Mouse (Mus musculus): Measurements from ENCODE around the gene Fam20c. TPM values are rescaled to one million over a fixed set of nuclear protein-coding genes. Genes with fewer than 3 reads are reported as not detected.

The Fam20c gene
- polyA plus RNA-seq (2015; fragmentation: Nextera tagmentation; extraction: Ambion mirVana) = 11.8 and 11.9 TPM in 2 replicates

- H3K9ac ChIP-seq = peak within 1 kb of the TSS; percentile 58
- ATAC-seq (ENCODE audit: insufficient read depth, low FRiP score, low read depth) = peak; percentile 88
- H3K36me3 ChIP-seq = no peaks in the 10 kb centered on the region
- H3K4me3 ChIP-seq (replicated peaks) = peak within 1 kb of the TSS; percentile 70
- under 1% methylated on average over 82 of the region's 98 CpGs for WGBS
- H3K9me3 ChIP-seq = no peaks in the 10 kb centered on the region
- H3K4me2 ChIP-seq = peak within 1 kb of the TSS; percentile 95
- peaks cover 10% of the 10 kb centered on the region; the same call in 1 of the 2 replicates for H3K27me3 ChIP-seq (replicated peaks)
- peak within 1 kb of the TSS; percentile 94 for H3K27ac ChIP-seq
- peaks cover 28% of the 10 kb centered on the region for H3K4me1 ChIP-seq
Measured at GRCm38 (mm10) chr5:138754303-138755120, at the start of gene Fam20c. Gene Fam20c (plus strand): TSS chr5:138754514.

GRCm38 (mm10) chr5:138707367-138707766 is 46.9 kb upstream of the Fam20c start:
- Histone ChIP-seq H3K36me3 (no peaks in the 10 kb centered on the region), H3K27ac (no peak overlapping the region), H3K9me3 (no peaks in the 10 kb centered on the region), H3K9ac (no peak overlapping the region), H3K4me1 (no peaks in the 10 kb centered on the region), H3K4me3 (replicated peaks) (no peak overlapping the region), H3K4me2 (no peak overlapping the region), H3K27me3 (replicated peaks) (no peaks in the 10 kb centered on the region)
- ATAC-seq (ENCODE audit: insufficient read depth, low FRiP score, low read depth) = no peak

- Histone ChIP-seq H3K4me2 (no peak overlapping the region), H3K27me3 (replicated peaks) (no peaks in the 10 kb centered on the region)
- ATAC-seq (ENCODE audit: insufficient read depth, low FRiP score, low read depth) = no peak
Measured at GRCm38 (mm10) chr5:138708591-138708990, 45.7 kb upstream of the Fam20c start.

GRCm38 (mm10) chr5:138715561-138716095 is 38.7 kb upstream of the Fam20c start:
- no peak overlapping the region for H3K27ac ChIP-seq
- no peaks in the 10 kb centered on the region for H3K9me3 ChIP-seq
- WGBS = 22% methylated on average over 14 of the region's 14 CpGs
- no peak overlapping the region for H3K9ac ChIP-seq
- H3K4me3 ChIP-seq (replicated peaks) = no peak overlapping the region
- no peaks in the 10 kb centered on the region for H3K27me3 ChIP-seq (replicated peaks)
- H3K4me1 ChIP-seq = no peaks in the 10 kb centered on the region
- no peak for ATAC-seq (ENCODE audit: insufficient read depth, low FRiP score, low read depth)
- no peaks in the 10 kb centered on the region for H3K36me3 ChIP-seq
- H3K4me2 ChIP-seq = no peak overlapping the region

More at GRCm38 (mm10) chr5:138708591-138708990, 45.7 kb upstream of the Fam20c start:
- H3K36me3 ChIP-seq = no peaks in the 10 kb centered on the region
- no peak overlapping the region for H3K9ac ChIP-seq
- H3K27ac ChIP-seq = no peak overlapping the region
- no peaks in the 10 kb centered on the region for H3K4me1 ChIP-seq
- no peaks in the 10 kb centered on the region for H3K9me3 ChIP-seq
- H3K4me3 ChIP-seq (replicated peaks) = no peak overlapping the region

- WGBS = 39% methylated on average over 13 of the region's 13 CpGs
- no peaks in the 10 kb centered on the region for H3K4me1 ChIP-seq
- ATAC-seq (ENCODE audit: insufficient read depth, low FRiP score, low read depth) = no peak; the same call in 1 of the 2 replicates
Measured at GRCm38 (mm10) chr5:138720329-138721190, 33.8 kb upstream of the Fam20c start.

GRCm38 (mm10) chr5:138724417-138724816 is 29.9 kb upstream of the Fam20c start:
- no peaks in the 10 kb centered on the region for H3K27me3 ChIP-seq (replicated peaks)
- no peaks in the 10 kb centered on the region for H3K9me3 ChIP-seq
- no peak overlapping the region for H3K4me3 ChIP-seq (replicated peaks)
- H3K4me1 ChIP-seq = no peaks in the 10 kb centered on the region
- no peak overlapping the region for H3K4me2 ChIP-seq
- WGBS = 88% methylated on average over 5 of the region's 5 CpGs
- H3K27ac ChIP-seq = no peak overlapping the region
- no peak for ATAC-seq (ENCODE audit: insufficient read depth, low FRiP score, low read depth)
- no peak overlapping the region for H3K9ac ChIP-seq
- H3K36me3 ChIP-seq = no peaks in the 10 kb centered on the region

More at GRCm38 (mm10) chr5:138720329-138721190, 33.8 kb upstream of the Fam20c start:
- no peaks in the 10 kb centered on the region for H3K36me3 ChIP-seq
- H3K27ac ChIP-seq = no peak overlapping the region
- H3K4me2 ChIP-seq = no peak overlapping the region
- no peaks in the 10 kb centered on the region for H3K27me3 ChIP-seq (replicated peaks)
- no peaks in the 10 kb centered on the region for H3K9me3 ChIP-seq
- H3K9ac ChIP-seq = no peak overlapping the region
- no peak overlapping the region for H3K4me3 ChIP-seq (replicated peaks)

- H3K27ac ChIP-seq = no peak overlapping the region
- H3K9ac ChIP-seq = no peak overlapping the region
- H3K4me3 ChIP-seq (replicated peaks) = no peak overlapping the region
- H3K36me3 ChIP-seq = no peaks in the 10 kb centered on the region
- no peaks in the 10 kb centered on the region for H3K9me3 ChIP-seq
- no peaks in the 10 kb centered on the region for H3K27me3 ChIP-seq (replicated peaks)
- H3K4me2 ChIP-seq = no peak overlapping the region
- 51% methylated on average over 7 of the region's 7 CpGs for WGBS
- ATAC-seq (ENCODE audit: insufficient read depth, low FRiP score, low read depth) = no peak
- H3K4me1 ChIP-seq = no peaks in the 10 kb centered on the region
Measured at GRCm38 (mm10) chr5:138725151-138725550, 29.2 kb upstream of the Fam20c start.

- WGBS = 70% methylated on average over 5 of the region's 5 CpGs
- no peak overlapping the region for H3K9ac ChIP-seq
- H3K36me3 ChIP-seq = no peaks in the 10 kb centered on the region
- no peaks in the 10 kb centered on the region for H3K4me1 ChIP-seq
- no peak overlapping the region for H3K4me3 ChIP-seq (replicated peaks)
- H3K27ac ChIP-seq = no peak overlapping the region
- H3K9me3 ChIP-seq = no peaks in the 10 kb centered on the region
- no peaks in the 10 kb centered on the region for H3K27me3 ChIP-seq (replicated peaks)
- H3K4me2 ChIP-seq = no peak overlapping the region
- no peak for ATAC-seq (ENCODE audit: insufficient read depth, low FRiP score, low read depth)
Measured at GRCm38 (mm10) chr5:138730863-138731262, 23.5 kb upstream of the Fam20c start.

- no peaks in the 10 kb centered on the region for H3K4me1 ChIP-seq
- no peak overlapping the region for H3K27ac ChIP-seq
- no peak overlapping the region for H3K4me2 ChIP-seq
- no peaks in the 10 kb centered on the region for H3K36me3 ChIP-seq
- no peak overlapping the region for H3K9ac ChIP-seq
- no peaks in the 10 kb centered on the region for H3K9me3 ChIP-seq
- no peaks in the 10 kb centered on the region for H3K27me3 ChIP-seq (replicated peaks)
- WGBS = 82% methylated on average over 11 of the region's 11 CpGs
- H3K4me3 ChIP-seq (replicated peaks) = no peak overlapping the region
- ATAC-seq (ENCODE audit: insufficient read depth, low FRiP score, low read depth) = no peak
Measured at GRCm38 (mm10) chr5:138733317-138733899, 20.9 kb upstream of the Fam20c start.

- Histone ChIP-seq H3K4me3 (replicated peaks) (no peak overlapping the region), H3K27ac (no peak overlapping the region), H3K27me3 (replicated peaks) (no peaks in the 10 kb centered on the region), H3K9me3 (no peaks in the 10 kb centered on the region), H3K4me1 (no peaks in the 10 kb centered on the region), H3K4me2 (no peak overlapping the region), H3K36me3 (no peaks in the 10 kb centered on the region), H3K9ac (no peak overlapping the region)
- 79% methylated on average over 18 of the region's 18 CpGs for WGBS
- ATAC-seq (ENCODE audit: insufficient read depth, low FRiP score, low read depth) = peak; percentile 50
Measured at GRCm38 (mm10) chr5:138734018-138734417, 20.3 kb upstream of the Fam20c start.

- H3K36me3 ChIP-seq = no peaks in the 10 kb centered on the region
- no peak overlapping the region for H3K9ac ChIP-seq
- no peaks in the 10 kb centered on the region for H3K4me1 ChIP-seq
- no peaks in the 10 kb centered on the region for H3K9me3 ChIP-seq
- H3K27ac ChIP-seq = no peak overlapping the region
- H3K4me3 ChIP-seq (replicated peaks) = no peak overlapping the region
- ATAC-seq (ENCODE audit: insufficient read depth, low FRiP score, low read depth) = no peak
- H3K4me2 ChIP-seq = no peak overlapping the region
- H3K27me3 ChIP-seq (replicated peaks) = no peaks in the 10 kb centered on the region
- WGBS = 83% methylated on average over 8 of the region's 8 CpGs
Measured at GRCm38 (mm10) chr5:138735201-138735757, 19.0 kb upstream of the Fam20c start.
